Mouse (Mus musculus) 416B (cell line): ENCODE results near the gene Styx.

Source experiments
- DNase-seq: peaks from one replicate; pipeline ENCODE4 v3.0.0; 2011; ENCODE audit warnings: low read depth

Gene Styx

DNA sequence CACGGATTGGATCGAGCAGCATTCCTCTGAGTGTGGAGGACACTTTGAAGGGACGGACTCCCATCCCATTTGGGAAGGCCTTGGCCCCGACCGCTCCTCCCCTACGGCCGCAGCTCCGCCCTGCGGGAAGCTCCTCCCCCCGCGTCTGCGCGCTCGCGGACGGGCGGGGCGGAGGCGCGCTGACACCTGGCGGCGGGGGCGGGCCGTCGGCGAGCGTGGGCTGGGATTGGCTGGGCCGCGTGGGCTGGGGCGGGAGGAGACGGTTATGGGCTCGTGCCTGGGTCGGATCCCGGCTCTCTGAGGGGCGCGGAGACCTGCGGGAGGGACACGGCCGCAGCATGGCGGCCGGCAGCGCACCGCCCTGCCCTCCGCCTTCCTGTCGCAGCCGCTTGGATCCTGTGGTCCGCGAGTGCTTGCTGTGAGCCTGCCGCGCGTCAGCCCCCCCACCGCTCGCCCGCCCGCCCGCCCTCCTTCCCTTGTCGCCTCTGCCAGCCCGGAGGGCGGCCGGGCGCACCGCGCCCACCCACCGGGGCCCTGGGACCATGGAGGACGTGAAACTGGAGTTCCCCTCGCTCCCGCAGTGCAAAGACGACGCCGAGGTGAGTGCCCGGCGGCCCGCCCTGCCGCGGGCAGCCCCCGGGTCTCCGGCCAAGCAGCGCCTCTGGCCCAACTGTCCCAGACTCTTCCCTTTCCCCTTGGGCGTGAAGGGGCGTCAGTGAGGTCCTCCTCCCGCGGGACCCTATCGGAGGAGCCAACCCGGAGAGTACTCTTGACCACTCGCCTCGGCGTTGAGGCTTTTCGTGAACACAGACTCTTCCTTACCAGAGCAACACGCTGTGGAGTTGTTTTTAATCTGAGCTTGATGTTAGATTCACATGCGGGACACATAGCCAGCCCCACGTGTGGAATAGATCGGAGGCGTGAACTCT is at the start of gene Styx:
Gene Styx (plus strand): TSS at position 163 of the 929 bp plus-strand sequence.
- peak; percentile 87 for DNase-seq

DNA sequence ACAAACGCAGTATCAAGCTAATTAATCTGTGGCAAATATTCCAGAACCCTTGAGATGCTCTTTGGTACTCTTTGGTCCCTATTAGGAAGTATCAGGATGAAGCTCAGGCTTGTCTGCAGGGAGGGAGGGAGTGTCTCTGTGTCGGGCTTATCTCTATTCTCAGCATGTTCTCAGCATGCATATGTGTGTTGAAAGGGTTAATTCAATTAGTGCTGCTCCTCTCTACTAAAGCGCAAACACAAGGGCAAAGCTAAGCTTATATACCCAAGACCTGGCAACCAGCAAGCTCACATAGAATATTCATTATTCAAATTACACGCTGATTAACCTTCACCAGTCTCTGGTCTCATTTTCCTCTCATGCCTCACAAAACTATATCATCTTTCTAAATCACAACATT is 47.0 kb upstream of the Styx start:
- DNase-seq: no peak

- no peak for DNase-seq
These were observed 46.5 kb upstream of the Styx start for GRCm38 (mm10) chr14:45304389-45304788.

DNA sequence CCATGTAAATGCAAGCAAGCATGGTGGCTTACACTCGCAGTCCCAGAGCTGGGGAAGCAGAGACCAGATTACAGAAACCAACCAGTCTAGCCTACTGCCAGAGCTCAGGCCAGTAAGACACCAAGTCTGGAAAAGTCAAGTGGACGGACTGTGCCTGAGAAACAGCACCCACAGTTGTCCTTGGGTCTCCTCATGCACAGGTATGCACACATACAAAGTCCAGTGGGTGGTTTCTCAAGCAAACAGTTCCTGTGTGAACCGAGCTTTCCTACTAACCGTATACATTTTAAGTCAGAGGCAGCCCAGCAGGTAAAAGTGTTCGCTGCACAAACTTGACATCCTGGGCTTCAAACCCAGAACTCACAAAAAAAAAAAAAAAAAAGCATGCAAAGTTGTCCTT is 45.0 kb upstream of the Styx start:
- DNase-seq: no peak

GRCm38 (mm10) chr14:45307630-45308328 is 43.1 kb upstream of the Styx start:
- DNase-seq: peak; percentile 42

DNA sequence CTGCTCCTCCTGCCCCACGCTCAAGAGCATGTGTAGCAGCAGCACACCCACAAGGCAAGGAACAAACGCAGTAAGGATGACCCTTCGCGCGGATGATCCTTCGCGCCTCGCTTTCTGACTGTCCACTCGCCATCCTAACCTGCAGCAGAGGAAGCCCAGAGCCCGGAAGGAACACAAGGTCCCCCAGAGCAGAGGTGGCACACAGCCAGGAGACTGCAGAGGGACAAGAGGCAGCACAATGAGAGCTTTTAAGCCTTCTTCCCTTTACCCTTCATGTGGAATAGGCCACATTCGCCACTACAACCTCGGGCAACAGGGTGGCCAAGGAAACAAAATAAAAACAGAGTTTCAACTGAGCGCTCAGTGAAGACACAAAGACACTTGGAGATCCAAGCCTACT is 41.2 kb upstream of the Styx start:
- DNase-seq: peak; percentile 21

DNA sequence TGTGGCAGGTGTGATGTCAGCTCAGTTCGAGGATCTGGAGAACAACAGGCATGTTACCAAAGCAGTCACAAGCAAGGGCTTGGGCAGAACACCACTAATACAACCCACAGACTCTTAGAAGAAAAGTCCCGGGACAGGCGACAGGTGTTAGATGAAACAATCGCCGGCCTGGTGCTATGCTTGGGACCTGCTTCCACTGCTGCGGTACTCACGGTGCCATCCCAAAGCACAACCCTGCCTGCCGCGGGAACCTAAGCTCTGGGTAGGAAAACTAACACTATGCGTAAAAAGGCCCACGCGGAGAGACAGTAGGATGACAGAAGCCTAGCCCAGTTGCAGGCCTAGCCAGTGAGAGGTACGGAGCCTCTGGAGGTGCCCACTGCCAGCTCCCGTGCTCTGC is 40.8 kb upstream of the Styx start:
- no peak for DNase-seq

GRCm38 (mm10) chr14:45316927-45317326 is 34.0 kb upstream of the Styx start:
- peak; percentile 18 for DNase-seq

- DNase-seq: peak; percentile 54
These were observed 32.9 kb upstream of the Styx start for GRCm38 (mm10) chr14:45317921-45318411.

DNA sequence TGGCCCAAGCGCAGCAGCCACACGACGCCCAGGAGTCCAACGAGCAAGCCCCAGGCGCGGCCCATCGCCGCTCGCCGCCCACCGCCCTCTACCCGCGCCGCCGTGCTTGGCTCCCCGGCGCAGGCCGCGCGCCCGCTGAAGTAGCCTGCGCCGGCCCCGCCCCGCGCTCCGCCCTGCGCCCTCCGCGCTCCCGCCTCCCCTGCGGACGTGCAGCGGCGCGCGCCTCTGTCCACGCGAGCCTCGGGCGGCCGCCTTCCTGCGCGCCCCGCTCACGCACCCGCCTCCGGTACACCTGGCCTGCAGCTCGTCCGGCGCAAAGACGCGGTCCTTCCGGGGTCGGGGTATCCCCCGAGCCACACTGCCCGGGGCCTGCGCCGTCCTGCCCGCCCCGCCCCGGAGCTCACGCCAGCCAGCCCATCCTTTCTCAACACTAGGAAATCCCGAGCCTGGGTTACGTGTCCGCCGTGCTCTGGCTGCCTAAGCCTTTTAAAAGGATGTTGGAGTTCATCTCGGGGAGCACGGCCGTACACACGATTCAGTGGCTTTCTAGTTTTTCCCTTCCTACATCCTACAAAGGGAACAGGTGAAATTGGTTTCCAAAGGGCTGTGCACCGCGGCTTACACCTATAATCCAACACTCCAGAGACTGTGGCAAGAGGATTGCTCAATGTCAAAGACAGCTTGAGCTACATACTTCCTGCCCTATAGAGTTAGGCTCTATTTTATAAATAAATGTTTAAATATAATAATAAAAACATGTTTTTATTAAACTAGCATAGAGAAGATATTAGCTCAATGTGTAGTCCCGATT is 32.3 kb upstream of the Styx start, which contains the start of gene Ero1l:
Gene Ero1l (minus strand): TSS at position 346 of the 811 bp plus-strand sequence.
- peak; percentile 86 for DNase-seq

DNA sequence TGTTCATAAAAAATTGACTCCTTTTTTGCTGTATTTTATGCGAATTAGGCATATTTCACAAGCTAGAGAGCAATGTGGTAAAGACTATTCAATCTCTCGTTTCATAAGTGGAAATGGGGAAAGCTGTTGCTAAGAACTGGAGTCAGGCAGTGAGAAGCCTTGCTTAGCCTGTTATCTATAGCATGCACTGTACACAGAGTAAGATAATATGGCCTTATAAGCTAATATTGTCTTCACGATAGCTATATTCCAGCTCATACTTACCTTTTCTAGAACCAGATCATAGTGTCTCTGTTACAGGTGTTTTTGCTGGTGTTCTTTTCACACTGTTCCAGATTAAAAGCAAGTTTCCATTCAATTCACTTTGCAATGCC is 31.7 kb upstream of the Styx start:
- DNase-seq: no peak

GRCm38 (mm10) chr14:45320111-45320510 is 30.8 kb upstream of the Styx start:
- DNase-seq: no peak

DNA sequence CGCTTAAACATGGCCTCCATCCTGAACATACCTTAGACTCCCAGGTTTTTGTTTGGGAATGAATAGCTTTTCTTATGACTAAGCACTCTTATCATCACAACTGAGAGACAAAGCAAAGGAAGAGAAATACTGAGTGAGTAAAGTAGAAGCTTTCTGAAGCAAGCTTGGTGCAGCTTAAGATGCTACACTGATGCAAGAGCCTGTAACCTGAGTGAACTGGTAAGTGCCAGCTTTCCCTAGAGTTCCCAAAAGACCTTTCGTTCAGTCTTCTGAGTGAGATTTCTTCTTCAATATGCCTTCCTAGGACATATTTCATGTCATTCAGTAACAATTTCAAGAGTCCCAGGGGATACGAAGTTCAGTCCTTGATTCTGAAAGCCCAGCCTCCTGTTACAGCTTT is 29.8 kb upstream of the Styx start:
- peak; percentile 50 for DNase-seq

DNA sequence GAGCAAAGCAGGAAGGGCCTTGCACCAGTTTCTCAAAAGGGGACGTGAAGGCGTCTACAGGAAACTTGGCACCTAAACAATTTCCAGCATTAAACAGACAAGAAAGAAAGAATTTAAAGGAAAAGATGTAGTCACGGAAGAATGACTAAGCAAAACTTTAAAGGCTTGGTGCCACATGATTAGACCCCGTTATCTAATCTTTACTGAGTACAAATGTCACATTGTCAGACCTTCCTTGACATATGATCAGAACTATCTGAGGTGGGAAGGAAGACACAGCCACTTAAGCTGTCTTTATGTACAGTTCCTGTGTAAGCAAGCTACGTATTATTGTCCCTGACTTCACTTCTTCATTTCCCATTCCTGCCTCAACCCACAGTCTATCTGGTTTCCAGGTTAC is 29.3 kb upstream of the Styx start:
- peak; percentile 80 for DNase-seq

- no peak for DNase-seq
These were observed 28.4 kb upstream of the Styx start for GRCm38 (mm10) chr14:45322450-45322849.

DNA sequence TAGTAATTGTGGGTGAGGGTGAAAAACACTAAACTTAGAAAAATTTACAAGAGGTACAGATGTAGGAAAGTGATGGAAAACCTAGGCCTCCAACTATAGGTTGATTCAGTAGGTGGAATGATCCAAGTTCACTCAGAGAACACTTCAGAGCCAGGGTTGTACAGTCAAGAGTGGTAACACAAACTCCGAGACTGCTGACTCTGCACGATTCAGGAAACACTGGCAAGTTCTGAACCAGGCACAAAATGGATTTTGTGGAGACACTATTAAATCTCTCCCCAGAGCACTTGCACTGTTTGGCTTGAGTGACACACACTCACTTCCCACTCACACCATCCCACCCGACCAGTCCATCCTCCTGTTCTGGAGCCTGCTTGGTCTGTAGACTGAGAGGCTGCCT is 27.6 kb upstream of the Styx start:
- no peak for DNase-seq

- peak; percentile 97 for DNase-seq
These were observed 25.4 kb upstream of the Styx start for GRCm38 (mm10) chr14:45325471-45325870.

GRCm38 (mm10) chr14:45328072-45328713 is 22.7 kb upstream of the Styx start:
- peak; percentile 55 for DNase-seq

DNA sequence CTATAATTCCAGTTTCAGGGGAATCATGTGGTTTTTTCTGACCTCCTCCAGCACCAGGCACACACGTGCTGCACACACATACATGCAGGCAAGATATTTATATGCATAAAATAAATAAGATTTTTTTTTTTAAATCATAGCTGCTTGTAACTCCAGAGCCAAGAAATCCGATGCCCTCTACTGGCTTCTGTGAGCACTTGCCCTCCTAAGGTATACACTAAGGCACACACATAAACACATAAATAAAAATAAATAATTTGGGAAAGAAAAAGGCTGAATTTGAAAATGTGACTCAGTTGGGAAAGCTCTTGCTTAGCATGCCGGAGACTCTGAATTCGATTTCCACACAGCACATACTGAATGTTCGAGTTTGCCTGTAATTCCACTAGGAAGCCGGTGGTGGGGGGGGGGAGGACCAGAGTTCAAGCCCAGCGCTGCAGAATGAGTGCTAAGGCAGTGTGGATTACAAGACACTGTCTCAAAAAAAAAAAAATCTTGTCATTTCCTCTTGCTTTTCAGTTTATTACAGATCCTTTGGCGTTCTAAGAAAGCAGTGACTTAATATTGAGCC is 21.8 kb upstream of the Styx start:
- DNase-seq: peak; percentile 82

DNA sequence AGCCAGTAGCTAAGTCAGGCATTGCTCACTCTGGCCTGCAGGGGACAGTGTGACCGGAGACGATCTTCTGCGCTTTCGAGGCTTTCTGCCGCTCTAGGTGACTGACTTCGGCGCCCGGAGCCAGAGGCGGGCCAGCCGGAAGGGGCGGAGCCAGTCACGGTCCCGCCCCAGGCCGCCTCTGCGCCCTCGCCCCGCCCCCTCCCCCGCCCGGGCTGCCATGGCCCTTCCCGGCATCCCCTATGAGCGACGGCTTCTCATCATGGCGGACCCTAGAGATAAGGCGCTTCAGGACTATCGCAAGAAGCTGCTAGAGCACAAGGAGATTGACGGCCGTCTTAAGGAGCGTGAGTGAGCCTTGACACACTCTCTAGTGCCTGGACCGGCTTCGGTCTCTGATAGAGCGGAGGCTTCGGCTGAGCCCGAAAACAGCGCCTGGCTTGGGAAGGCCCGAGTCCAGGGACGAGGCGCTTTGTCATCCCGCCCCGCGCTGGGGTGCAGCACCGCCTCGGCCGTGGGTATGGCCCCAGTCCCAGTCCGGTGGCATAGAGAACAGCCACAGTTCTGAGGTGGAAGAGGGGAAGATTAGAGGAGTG is 21.2 kb upstream of the Styx start, which contains the start of gene Psmc6:
Gene Psmc6 (plus strand): TSS at position 200 of the 593 bp plus-strand sequence.
- peak; percentile 97 for DNase-seq
